Mouse (Mus musculus) heart, adult 2 months (tissue): ENCODE measurements around the gene Oas1f. TPM values are rescaled to one million over a fixed set of nuclear protein-coding genes. Genes with fewer than 3 reads are reported as not detected.
"Not testable (repeated sequence)": the region's sequence is repeated elsewhere in the genome, so short reads cannot be mapped to it uniquely, and the experiment has no call there.

Experiments
- DNase-seq, 2 experiments: peaks; one replicate each; pipeline ENCODE4 v3.0.0; 2021
- H3K27ac ChIP-seq: fragments of 200-600 bp; 2 replicates; pipeline ENCODE4 v1.8.1; 2022
- H3K27me3 ChIP-seq: fragments of 200-500 bp; 2 replicates; pipeline ENCODE4 v1.6.1; 2012; ENCODE audit warnings: mild to moderate bottlenecking, low read length, inconsistent platforms, mixed read lengths; ENCODE audit not compliant: control insufficient read depth, insufficient read depth
- H3K36me3 ChIP-seq: fragments of 200-500 bp; 2 replicates; pipeline ENCODE4 v1.6.1; 2012; ENCODE audit warnings: low read length, inconsistent platforms; ENCODE audit not compliant: control insufficient read depth, insufficient read depth
- H3K4me1 ChIP-seq: fragments of 200-500 bp; 2 replicates; pipeline ENCODE4 v1.6.1; 2011; ENCODE audit warnings: low read length; ENCODE audit not compliant: control insufficient read depth, insufficient read depth
- H3K4me3 ChIP-seq: fragments of 200-600 bp; 2 replicates; pipeline ENCODE4 v1.8.1; 2022
- H3K79me2 ChIP-seq: fragments of 200-500 bp; replicated peaks from 2 replicates; pipeline ENCODE4 v1.6.1; 2012; ENCODE audit warnings: mild to moderate bottlenecking, inconsistent platforms, low read length, moderate library complexity, mixed read lengths; ENCODE audit not compliant: control insufficient read depth, insufficient read depth
- H3K9ac ChIP-seq: fragments of 200-500 bp; 2 replicates; pipeline ENCODE4 v1.6.1; 2012; ENCODE audit warnings: low read depth, mild to moderate bottlenecking, control low read depth, inconsistent platforms, low read length, mixed read lengths
- CTCF ChIP-seq: fragments of 200-600 bp; IDR thresholded peaks from 2 replicates; pipeline ENCODE4 v1.8.1; 2022; ENCODE audit warnings: antibody characterized with exemption, mild to moderate bottlenecking, moderate library complexity
- EP300 ChIP-seq: fragments of 200-500 bp; IDR thresholded peaks from 2 replicates; pipeline ENCODE4 v1.6.1; 2011; ENCODE audit warnings: low read depth, low read length, control low read depth; ENCODE audit not compliant: insufficient read depth
- POLR2A ChIP-seq: fragments of 200-500 bp; IDR thresholded peaks from 2 replicates; pipeline ENCODE4 v1.6.1; 2011; ENCODE audit warnings: mild to moderate bottlenecking, low read depth, low read length, control low read depth; ENCODE audit not compliant: insufficient read depth
- WGBS: fragments of 180-500 bp; shearing (Covaris S2); methylation state at CpG from one replicate; pipeline ENCODE4 v1.1.7; 2018; 5-methylcytosine and 5-hydroxymethylcytosine counted together
- intact Hi-C: fragments of 180-260 bp; cut with DNase I; formaldehyde crosslinking; loops from one replicate; pipeline ENCODE4 v1.15.1; 2025
- microRNA-seq, 2 experiments: library from miRNA; unstranded; fragments of <30 nt; microRNA quantifications; one replicate each; pipeline ENCODE4 v1.2.0; 2021
- polyA plus RNA-seq: library from polyadenylated mRNA; depleted of rRNA; stranded (reverse); fragments of >200 nt; gene quantifications from 2 replicates; pipeline ENCODE4 v1.2.3, GENCODE M21; 2012; rRNA removed
- total RNA-seq, 2 experiments: library from RNA; stranded (reverse); gene quantifications; 2 replicates each; pipeline ENCODE4 v1.2.3; 2021

The Oas1f gene
- total and polyA plus RNA-seq, 3 experiments, result not detected

DNA sequence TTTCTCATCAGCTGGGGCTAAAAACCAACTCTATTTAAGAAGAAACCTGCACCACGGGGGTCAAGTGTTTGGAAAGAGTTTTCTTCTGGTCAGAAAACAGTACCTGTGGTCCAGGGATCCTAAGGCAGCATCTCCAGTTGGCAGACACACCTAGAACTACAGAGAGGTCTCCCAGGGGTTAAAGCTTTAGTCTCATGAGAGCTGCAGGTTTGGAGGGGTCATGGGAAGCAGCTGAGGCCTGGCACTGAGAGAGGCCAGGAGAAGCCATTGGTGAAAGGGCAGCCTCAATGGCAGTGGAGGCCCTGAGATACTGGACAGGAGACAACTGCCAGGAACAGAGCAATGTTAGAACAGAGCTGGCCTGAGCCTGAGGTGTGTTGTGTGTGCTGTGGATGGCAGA lies 53.5 kb downstream of the Oas1f start:
- intact Hi-C loops, result no loop called here
- H3K36me3 ChIP-seq, result no peaks in the 10 kb centered on the region
- H3K4me1 ChIP-seq, result no peaks in the 10 kb centered on the region
- no peak for DNase-seq
- H3K9ac ChIP-seq, result no peak overlapping the region
- 43% methylated on average over 1 of the region's 1 CpGs for WGBS
- no peaks in the 10 kb centered on the region for H3K79me2 ChIP-seq
- no peak overlapping the region for H3K27ac ChIP-seq
- no peak overlapping the region for H3K4me3 ChIP-seq
- no peak for TF ChIP-seq EP300
- TF ChIP-seq POLR2A, result no peak
- TF ChIP-seq CTCF, result no peak
- H3K27me3 ChIP-seq, result no peaks in the 10 kb centered on the region

DNA sequence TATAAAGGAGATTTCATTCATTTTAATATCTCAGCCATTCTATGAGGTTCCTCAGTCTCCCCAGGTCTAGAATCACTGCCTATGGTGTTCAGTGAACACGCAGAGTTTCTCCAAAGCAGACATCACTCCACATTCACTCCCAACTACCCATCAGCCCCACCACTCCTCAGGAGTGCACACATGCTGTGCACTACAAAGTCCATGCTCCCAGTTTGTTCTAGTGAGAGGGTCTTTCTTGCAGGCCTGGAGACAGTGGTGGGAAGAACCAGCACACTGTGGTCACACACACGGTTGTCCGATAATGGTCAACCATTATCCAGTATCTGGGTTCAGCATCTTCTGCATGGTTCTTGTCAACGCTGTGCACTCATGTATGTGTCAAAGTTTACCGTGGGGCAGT lies 54.9 kb downstream of the Oas1f start:
- Histone ChIP-seq H3K79me2 (no peaks in the 10 kb centered on the region), H3K27ac (no peak overlapping the region), H3K4me3 (no peak overlapping the region), H3K36me3 (no peaks in the 10 kb centered on the region), H3K4me1 (no peaks in the 10 kb centered on the region), H3K9ac (no peak overlapping the region), H3K27me3 (no peaks in the 10 kb centered on the region)
- intact Hi-C loops, result no loop called here
- no peak for DNase-seq
- TF ChIP-seq CTCF (no peak), EP300 (no peak), POLR2A (no peak)
- WGBS, result 92% methylated on average over 5 of the region's 5 CpGs

DNA sequence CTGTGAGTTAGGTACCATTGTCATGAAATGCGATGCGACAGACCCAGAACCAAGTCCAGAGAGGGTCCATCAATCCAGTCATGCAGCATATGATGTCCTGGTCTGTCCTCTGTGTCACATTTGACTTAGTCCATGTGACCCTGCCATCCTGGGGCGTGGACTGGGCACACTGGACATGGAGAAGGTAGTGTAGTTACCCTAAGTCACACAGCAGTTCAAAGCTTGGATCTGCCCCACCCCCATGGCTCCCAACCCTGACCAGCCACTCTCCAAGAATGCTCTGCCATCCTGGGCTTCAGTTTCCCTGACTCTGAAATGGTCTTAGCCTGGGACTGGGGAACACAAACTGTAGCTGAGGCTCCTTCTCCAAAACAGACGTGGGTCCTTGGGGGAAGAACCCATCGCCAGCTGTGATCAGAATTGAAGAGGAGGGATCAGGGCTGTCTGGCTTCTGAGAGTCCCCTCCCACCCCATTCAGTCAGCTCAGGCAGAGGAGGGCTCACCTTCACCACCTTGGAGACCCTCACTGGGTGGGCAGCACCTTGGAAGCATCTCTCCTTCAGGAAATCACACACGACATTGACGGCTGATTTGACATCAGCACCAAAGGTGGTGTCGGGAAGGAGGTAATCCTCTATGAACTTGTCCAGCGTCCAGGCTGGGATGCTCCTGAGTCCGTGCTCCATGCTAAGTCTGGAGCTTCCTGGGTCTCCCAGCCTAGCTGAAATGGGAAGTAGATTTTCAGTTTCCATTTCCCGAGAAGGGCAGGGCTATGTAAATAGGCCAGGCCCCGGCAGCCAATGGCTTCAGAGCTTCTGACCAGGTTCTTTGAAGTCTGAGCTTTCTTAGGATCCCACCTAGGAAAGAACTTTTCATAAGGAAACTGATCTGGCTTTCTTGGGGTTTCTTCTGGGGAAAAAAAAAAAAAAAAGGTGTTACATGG lies 59.9 kb downstream of the Oas1f start, which contains the start of gene Oas1a:
TSS of gene Oas1a (minus strand) at position 731 of the 943 bp plus-strand sequence.
- H3K27ac ChIP-seq, H3K4me3 ChIP-seq, intact Hi-C loops, H3K9ac ChIP-seq, H3K36me3 ChIP-seq, H3K27me3 ChIP-seq, H3K79me2 ChIP-seq, H3K4me1 ChIP-seq: not testable (repeated sequence)
- DNase-seq, result peak in 1 of 2 experiments; percentile 25
- WGBS, result 34% methylated on average over 8 of the region's 12 CpGs

Small RNAs within 50 kb of the gene (microRNA-seq; reads per million reads assigned to microRNA genes)
- 0 reads per million in 2 experiments for gene Gm22907

Other genes with a start within 250 kb of the Oas1f start
- 10 to 100 TPM; 14.2 to 16.0 TPM for gene Rita1, start 234.8 kb upstream of the Oas1f start, total RNA-seq
- 15.3 and 21.7 TPM in 2 replicates for gene Rita1, start 234.8 kb upstream of the Oas1f start, polyA plus RNA-seq
- gene Ddx54, start 234.6 kb upstream of the Oas1f start, total RNA-seq, result 10 to 100 TPM; 21.4 to 22.5 TPM
- gene Ddx54, start 234.6 kb upstream of the Oas1f start, polyA plus RNA-seq, result 16.2 and 18.2 TPM in 2 replicates
- gene Cfap73, start 213.1 kb upstream of the Oas1f start, total RNA-seq, result not detected
- gene Cfap73, start 213.1 kb upstream of the Oas1f start, polyA plus RNA-seq, result 0.16 TPM in 1 of 2 replicates, not detected in the other
- gene Rasal1, start 198.6 kb upstream of the Oas1f start, total RNA-seq, result not detected
- 0.06 and 0.33 TPM in 2 replicates for gene Rasal1, start 198.6 kb upstream of the Oas1f start, polyA plus RNA-seq
- 1 to 10 TPM; 2.1 to 2.7 TPM for gene Dtx1, start 135.4 kb upstream of the Oas1f start, total RNA-seq
- 3.5 and 4.2 TPM in 2 replicates for gene Dtx1, start 135.4 kb upstream of the Oas1f start, polyA plus RNA-seq
- gene Oas2, start 97.5 kb upstream of the Oas1f start, total RNA-seq, result 1 to 10 TPM in 1 of 2 experiments, under 1 TPM in 1; 0.55 to 1.0 TPM
- gene Oas2, start 97.5 kb upstream of the Oas1f start, polyA plus RNA-seq, result 9.6 and 11.3 TPM in 2 replicates
- gene Oas3, start 69.7 kb upstream of the Oas1f start, total RNA-seq, result under 1 TPM; 0.05 to 0.07 TPM
- 0.61 and 0.94 TPM in 2 replicates for gene Oas3, start 69.7 kb upstream of the Oas1f start, polyA plus RNA-seq
- gene Oas1e, start 51.8 kb upstream of the Oas1f start, total RNA-seq, result not detected
- not detected in 2 replicates for gene Oas1e, start 51.8 kb upstream of the Oas1f start, polyA plus RNA-seq
- gene Oas1c, start 34.9 kb upstream of the Oas1f start, total RNA-seq, result under 1 TPM; 0.26 to 0.36 TPM
- gene Oas1c, start 34.9 kb upstream of the Oas1f start, polyA plus RNA-seq, result 0.85 and 1.3 TPM in 2 replicates
- not detected for gene Oas1h, start 14.1 kb downstream of the Oas1f start, total RNA-seq
- gene Oas1h, start 14.1 kb downstream of the Oas1f start, polyA plus RNA-seq, result not detected in 2 replicates
- gene Oas1g, start 40.2 kb downstream of the Oas1f start, total RNA-seq, result under 1 TPM in 1 of 2 experiments, not detected in 1; 0.34 TPM
- 1.0 and 1.5 TPM in 2 replicates for gene Oas1g, start 40.2 kb downstream of the Oas1f start, polyA plus RNA-seq
- gene Oas1a, start 60.2 kb downstream of the Oas1f start, total RNA-seq, result under 1 TPM; 0.63 to 0.84 TPM
- gene Oas1a, start 60.2 kb downstream of the Oas1f start, polyA plus RNA-seq, result 2.6 and 3.4 TPM in 2 replicates
- gene Oas1d, start 67.2 kb downstream of the Oas1f start, total RNA-seq, result not detected
- not detected in 2 replicates for gene Oas1d, start 67.2 kb downstream of the Oas1f start, polyA plus RNA-seq
- not detected for gene Rph3a, start 162.7 kb downstream of the Oas1f start, total RNA-seq
- gene Rph3a, start 162.7 kb downstream of the Oas1f start, polyA plus RNA-seq, result 0.06 TPM in 1 of 2 replicates, not detected in the other